Mouse (Mus musculus): ENCODE measurements around the gene Ctnnbip1. TPM values are rescaled to one million over a fixed set of nuclear protein-coding genes. Genes with fewer than 3 reads are reported as not detected.
A peak's percentile ranks its signal among the peaks of the same experiment; 100 is the strongest.

Ctnnbip1 gene
- polyA plus RNA-seq, 1 experiment from 2014 or later = 36.3 TPM

GRCm38 (mm10) chr4:149614869-149615268 is 96.8 kb downstream of the Ctnnbip1 start:
- WGBS (ENCODE audit: insufficient replicate concordance) = 94% methylated on average over 3 of the region's 3 CpGs

More at GRCm38 (mm10) chr4:149614869-149615268, 96.8 kb downstream of the Ctnnbip1 start:
- Histone ChIP-seq H3K4me1 (ENCODE audit: control insufficient read depth, insufficient read depth, low read length) (no peaks in the 10 kb centered on the region), H3K4me2 (no peak overlapping the region), H3K4me3 (ENCODE audit: low read depth, low read length) (no peak overlapping the region), H3K9me3 (replicated peaks; ENCODE audit: control insufficient read depth, low read length) (peaks cover 3% of the 10 kb centered on the region; the same call in 1 of the 2 replicates), H3K36me3 (ENCODE audit: control insufficient read depth, insufficient read depth, low read length) (no peaks in the 10 kb centered on the region), H3K27ac (ENCODE audit: low read depth, low read length) (no peak overlapping the region), H3K27me3 (ENCODE audit: control insufficient read depth, insufficient read depth, low read length) (no peaks in the 10 kb centered on the region), H3K9ac (ENCODE audit: low read depth, low read length) (no peak overlapping the region)
- ATAC-seq (replicated peaks; ENCODE audit: insufficient number of reproducible peaks, low FRiP score, low TSS enrichment) = no peak

Small RNAs within 50 kb of the gene (microRNA-seq; reads per million reads assigned to microRNA genes)
- 0.68 reads per million, percentile 4 among the genes with 10 or more reads in this experiment for gene Mir5616 (ENCODE audit: borderline number of aligned reads)

Other genes with a start within 250 kb of the Ctnnbip1 start
- 47.8 and 49.6 TPM in 2 replicates for gene Kif1b, start 210.5 kb upstream of the Ctnnbip1 start, polyA plus RNA-seq (2014; fragmentation: Nextera tagmentation; extraction: Ambion mirVana)
- 36.3 and 41.3 TPM in 2 replicates for gene Ube4b, start 91.5 kb upstream of the Ctnnbip1 start, polyA plus RNA-seq (2014; fragmentation: Nextera tagmentation; extraction: Ambion mirVana)
- 1.2 and 2.5 TPM in 2 replicates for gene Rbp7, start 63.3 kb upstream of the Ctnnbip1 start, polyA plus RNA-seq (2014; fragmentation: Nextera tagmentation; extraction: Ambion mirVana)
- not detected in 2 replicates for gene Tmem274, start 40.9 kb upstream of the Ctnnbip1 start, polyA plus RNA-seq (2014; fragmentation: Nextera tagmentation; extraction: Ambion mirVana)
- gene Nmnat1, start 33.0 kb upstream of the Ctnnbip1 start, polyA plus RNA-seq (2014; fragmentation: Nextera tagmentation; extraction: Ambion mirVana) = 16.2 and 17.0 TPM in 2 replicates
- gene Lzic, start 33.0 kb upstream of the Ctnnbip1 start, polyA plus RNA-seq (2014; fragmentation: Nextera tagmentation; extraction: Ambion mirVana) = 36.7 and 43.9 TPM in 2 replicates
- 12.3 and 18.1 TPM in 2 replicates for gene Clstn1, start 68.2 kb downstream of the Ctnnbip1 start, polyA plus RNA-seq (2014; fragmentation: Nextera tagmentation; extraction: Ambion mirVana)
- gene Pik3cd, start 184.3 kb downstream of the Ctnnbip1 start, polyA plus RNA-seq (2014; fragmentation: Nextera tagmentation; extraction: Ambion mirVana) = 2.3 and 3.2 TPM in 2 replicates
- 25.5 and 32.5 TPM in 2 replicates for gene Tmem201, start 219.8 kb downstream of the Ctnnbip1 start, polyA plus RNA-seq (2014; fragmentation: Nextera tagmentation; extraction: Ambion mirVana)